Mouse (Mus musculus): ENCODE data around the gene Itgb2.

DNA sequence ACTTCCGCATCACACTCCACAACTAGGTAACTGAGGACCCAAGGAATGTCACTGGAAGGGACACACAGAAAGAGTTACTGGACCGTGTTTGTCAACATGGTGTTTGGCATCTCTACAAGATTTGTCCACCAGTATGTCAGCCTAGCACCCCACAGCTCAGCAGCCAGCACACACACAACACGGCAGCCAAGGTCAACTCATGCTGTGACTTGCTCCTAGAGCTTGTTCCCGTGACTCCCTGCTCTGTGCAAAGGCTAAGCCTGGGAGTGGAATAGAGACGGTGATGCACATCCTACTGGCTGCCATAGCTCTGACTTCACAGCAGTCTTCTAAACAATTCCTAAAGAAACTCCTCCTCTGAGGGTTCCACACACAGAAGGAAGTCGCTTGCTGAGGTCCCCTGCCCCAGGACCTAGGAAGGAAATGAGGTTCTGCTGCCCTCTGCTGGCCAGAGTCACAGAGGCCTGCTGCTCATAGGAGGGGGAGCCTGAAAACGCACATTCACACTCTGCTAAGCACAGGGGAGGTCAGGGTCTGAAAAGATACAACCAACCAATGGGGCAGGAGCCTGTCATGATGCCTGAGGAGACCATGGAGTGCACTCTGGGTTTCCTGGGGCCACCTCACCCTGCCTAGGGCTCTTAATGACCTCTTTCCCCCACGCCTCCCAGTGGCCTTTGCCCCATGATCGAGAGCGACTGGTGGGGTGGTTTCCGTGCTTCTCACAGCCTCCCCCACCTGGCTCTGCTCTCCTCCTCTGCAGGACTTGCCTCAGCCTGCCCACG lies 20.5 kb upstream of the Itgb2 start:
- TF ChIP-seq POLR2A (IDR thresholded peaks at IDR 0.05; ENCODE audit: insufficient read depth, low read depth, low read length) = no peak
- peak; percentile 97 for TF ChIP-seq CTCF (IDR thresholded peaks at IDR 0.05)

Measured in heart, adult 2 months (tissue).